Mouse (Mus musculus) myocyte (in vitro differentiated cells): ENCODE measurements around the gene Rpgrip1l. TPM values are rescaled to one million over a fixed set of nuclear protein-coding genes. Genes with fewer than 3 reads are reported as not detected.
A peak's percentile ranks its signal among the peaks of the same experiment; 100 is the strongest.

Source experiments
- H3K27me3 ChIP-seq: one replicate; pipeline ENCODE4 v1.6.1; 2011; ENCODE audit not compliant: control insufficient read depth, insufficient read depth, insufficient read length
- H3K36me3 ChIP-seq: one replicate; pipeline ENCODE4 v1.6.1; 2011; ENCODE audit not compliant: control insufficient read depth, insufficient read depth
- H3K4me2 ChIP-seq: one replicate; pipeline ENCODE4 v1.6.1; 2011; ENCODE audit warnings: low read depth, control low read depth
- H3K4me3 ChIP-seq: one replicate; pipeline ENCODE4 v1.5.1; 2011; ENCODE audit warnings: mild to moderate bottlenecking, control low read depth, moderate library complexity
- H3K79me2 ChIP-seq: one replicate; pipeline ENCODE4 v1.6.1; 2011; ENCODE audit not compliant: control insufficient read depth, insufficient read depth
- H3ac ChIP-seq: one replicate; pipeline ENCODE4 v1.6.1; 2011; ENCODE audit not compliant: control insufficient read depth, insufficient read length
- CEBPB ChIP-seq: IDR thresholded peaks from 2 replicates; pipeline ENCODE4 v1.6.1; 2011; ENCODE audit warnings: mild to moderate bottlenecking, moderate library complexity; ENCODE audit not compliant: poor library complexity, insufficient read depth, severe bottlenecking
- E2F4 ChIP-seq: IDR thresholded peaks from one replicate; pipeline ENCODE4 v1.6.1; 2011; ENCODE audit warnings: mild to moderate bottlenecking, control low read depth, moderate library complexity; ENCODE audit not compliant: insufficient read depth
- MAX ChIP-seq: IDR thresholded peaks from one replicate; pipeline ENCODE4 v1.6.1; 2011; ENCODE audit warnings: low read depth, mild to moderate bottlenecking, control low read depth
- MYOD1 ChIP-seq, 3 experiments: IDR thresholded peaks; one replicate each; pipeline ENCODE4 v1.6.1; 2011; ENCODE audit warnings: control low read depth in 2 of 3, low read depth in 2 of 3, mild to moderate bottlenecking in 2 of 3, moderate library complexity in 1 of 3; ENCODE audit not compliant: insufficient read length in 2 of 3, control insufficient read depth in 1 of 3
- MYOG ChIP-seq, 3 experiments: IDR thresholded peaks; one replicate each; pipeline ENCODE4 v1.6.1; 2011; ENCODE audit warnings: control low read depth in 2 of 3, low read depth in 2 of 3, mild to moderate bottlenecking in 2 of 3; ENCODE audit not compliant: insufficient read length in 2 of 3, control insufficient read depth in 1 of 3, insufficient read depth in 1 of 3
- POLR2A ChIP-seq: IDR thresholded peaks from one replicate; pipeline ENCODE4 v1.6.1; 2011; ENCODE audit warnings: low read depth, mild to moderate bottlenecking, control low read depth, moderate library complexity; ENCODE audit not compliant: insufficient read length
- POLR2AphosphoS2 ChIP-seq: IDR thresholded peaks from one replicate; pipeline ENCODE4 v1.6.1; 2011; ENCODE audit warnings: low read depth, control low read depth; ENCODE audit not compliant: insufficient read length
- REST ChIP-seq: IDR thresholded peaks from one replicate; pipeline ENCODE4 v1.6.1; 2011; ENCODE audit warnings: mild to moderate bottlenecking, control low read depth, moderate library complexity; ENCODE audit not compliant: insufficient read depth, insufficient read length
- SRF ChIP-seq: IDR thresholded peaks from one replicate; pipeline ENCODE4 v1.6.1; 2011; ENCODE audit warnings: low read depth; ENCODE audit not compliant: control insufficient read depth, insufficient read length
- TCF12 ChIP-seq: IDR thresholded peaks from one replicate; pipeline ENCODE4 v1.6.1; 2011; ENCODE audit warnings: mild to moderate bottlenecking, control low read depth; ENCODE audit not compliant: poor library complexity, insufficient read depth, severe bottlenecking
- TCF3 ChIP-seq: IDR thresholded peaks from one replicate; pipeline ENCODE4 v1.6.1; 2011; ENCODE audit warnings: low read depth, control low read depth; ENCODE audit not compliant: insufficient read length
- USF1 ChIP-seq: IDR thresholded peaks from one replicate; pipeline ENCODE4 v1.6.1; 2011; ENCODE audit warnings: low read depth, mild to moderate bottlenecking, control low read depth, moderate library complexity
- polyA plus RNA-seq: library from polyadenylated mRNA; unstranded; fragments of >200 nt; fragmentation: generic; extraction: Trizol; gene quantifications from one replicate; pipeline ENCODE4 v1.2.1, GENCODE M21; 2012; ENCODE audit warnings: missing spikeins

The Rpgrip1l gene
- polyA plus RNA-seq, 1 experiment = 2.1 TPM

- no peak overlapping the region for H3ac ChIP-seq
- no peaks in the 10 kb centered on the region for H3K79me2 ChIP-seq
- TF ChIP-seq TCF12 (no peak), USF1 (peak; percentile 5)
- H3K36me3 ChIP-seq = no peaks in the 10 kb centered on the region
- no peak overlapping the region for H3K4me3 ChIP-seq
- no peak overlapping the region for H3K4me2 ChIP-seq
- no peaks in the 10 kb centered on the region for H3K27me3 ChIP-seq
Measured at GRCm38 (mm10) chr8:91264564-91264963, 48.5 kb downstream of the Rpgrip1l start.

DNA sequence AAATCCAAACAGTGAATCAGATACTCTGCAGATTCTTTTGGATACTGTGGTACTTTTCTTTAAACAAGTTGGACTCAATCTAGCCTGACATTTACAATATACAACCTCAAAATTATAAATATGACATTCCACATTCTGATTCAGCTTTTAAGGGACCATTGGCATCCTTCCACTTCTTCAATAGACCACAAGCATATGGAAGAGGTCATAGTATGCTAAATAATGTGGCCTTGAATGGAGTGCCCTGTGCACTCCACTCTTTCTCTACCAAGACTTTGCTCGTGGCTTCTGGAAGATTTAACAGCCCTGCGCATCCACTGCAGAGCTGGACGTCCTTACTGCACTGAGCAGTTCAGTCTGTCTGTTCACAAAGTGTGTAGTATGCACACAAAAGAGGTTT, 49.1 kb downstream of the Rpgrip1l start:
- no peak overlapping the region for H3K4me3 ChIP-seq
- no peaks in the 10 kb centered on the region for H3K27me3 ChIP-seq
- no peak for TF ChIP-seq MYOD1 (IDR thresholded peaks at IDR 0.05; ENCODE audit: control insufficient read depth in 1 of 3, insufficient read length in 2 of 3, low read depth in 2 of 3)
- no peak for TF ChIP-seq TCF3
- no peak for TF ChIP-seq REST
- TF ChIP-seq MAX = no peak
- no peak for TF ChIP-seq USF1
- TF ChIP-seq POLR2AphosphoS2 = no peak
- TF ChIP-seq SRF = no peak
- TF ChIP-seq E2F4 = no peak
- TF ChIP-seq POLR2A = no peak
- TF ChIP-seq MYOG (IDR thresholded peaks at IDR 0.05; ENCODE audit: control insufficient read depth in 1 of 3, insufficient read depth in 1 of 3, insufficient read length in 2 of 3, low read depth in 2 of 3) = no peak
- TF ChIP-seq CEBPB = no peak
- no peak for TF ChIP-seq TCF12
- H3ac ChIP-seq = no peak overlapping the region
- no peak overlapping the region for H3K4me2 ChIP-seq
- no peaks in the 10 kb centered on the region for H3K36me3 ChIP-seq
- H3K79me2 ChIP-seq = no peaks in the 10 kb centered on the region

GRCm38 (mm10) chr8:91261598-91261997, 51.5 kb downstream of the Rpgrip1l start:
- Histone ChIP-seq H3K4me3 (no peak overlapping the region), H3K36me3 (no peaks in the 10 kb centered on the region), H3K4me2 (no peak overlapping the region), H3ac (no peak overlapping the region), H3K79me2 (no peaks in the 10 kb centered on the region), H3K27me3 (no peaks in the 10 kb centered on the region)
- TF ChIP-seq MYOD1 (IDR thresholded peaks at IDR 0.05; ENCODE audit: control insufficient read depth in 1 of 3, insufficient read length in 2 of 3, low read depth in 2 of 3) (no peak), SRF (no peak), CEBPB (no peak), POLR2AphosphoS2 (no peak), TCF3 (no peak), MYOG (IDR thresholded peaks at IDR 0.05; ENCODE audit: control insufficient read depth in 1 of 3, insufficient read depth in 1 of 3, insufficient read length in 2 of 3, low read depth in 2 of 3) (no peak), USF1 (no peak), E2F4 (no peak), TCF12 (no peak), POLR2A (no peak), MAX (no peak), REST (no peak)

- Histone ChIP-seq H3K36me3 (no peaks in the 10 kb centered on the region), H3ac (no peak overlapping the region), H3K27me3 (no peaks in the 10 kb centered on the region), H3K79me2 (no peaks in the 10 kb centered on the region), H3K4me3 (no peak overlapping the region), H3K4me2 (no peak overlapping the region)
- TF ChIP-seq POLR2AphosphoS2 (no peak), E2F4 (no peak), MYOD1 (IDR thresholded peaks at IDR 0.05; ENCODE audit: control insufficient read depth in 1 of 3, insufficient read length in 2 of 3, low read depth in 2 of 3) (no peak), TCF3 (no peak), SRF (no peak), REST (no peak)
Measured at GRCm38 (mm10) chr8:91250966-91251365, 62.1 kb downstream of the Rpgrip1l start.

DNA sequence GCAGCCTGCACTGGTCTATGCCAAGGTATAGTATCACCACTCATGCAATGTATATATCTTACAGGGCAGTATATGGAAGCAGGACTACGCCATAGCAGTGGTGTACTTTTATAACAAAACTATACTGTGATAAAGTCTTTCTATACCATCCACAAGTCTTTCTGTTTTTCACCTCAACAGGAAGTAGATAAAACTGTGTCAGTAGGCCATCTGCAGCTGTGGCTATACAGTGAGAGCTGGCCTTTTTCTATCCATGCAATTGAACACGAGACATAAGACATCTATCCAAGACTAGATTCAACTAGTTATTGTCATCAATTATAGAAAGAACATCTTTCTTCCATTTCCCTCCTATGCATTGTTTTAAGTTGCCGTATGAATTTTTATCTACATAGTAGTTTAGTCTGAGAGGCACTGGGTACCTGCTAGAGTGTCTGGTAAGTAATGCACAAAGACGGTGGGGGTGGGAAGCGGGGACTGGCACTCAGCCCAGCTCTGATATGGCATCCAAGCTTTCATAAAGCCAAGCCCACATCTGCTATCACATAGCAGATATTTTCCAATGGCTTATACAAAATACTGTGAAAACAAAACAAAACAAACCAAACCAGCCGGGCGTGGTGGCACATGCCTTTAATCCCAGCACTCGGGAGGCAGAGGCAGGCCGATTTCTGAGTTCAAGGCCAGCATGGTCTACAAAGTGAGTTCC, 63.1 kb downstream of the Rpgrip1l start:
- no peaks in the 10 kb centered on the region for H3K27me3 ChIP-seq
- no peak overlapping the region for H3ac ChIP-seq
- H3K4me3 ChIP-seq = no peak overlapping the region
- no peak overlapping the region for H3K4me2 ChIP-seq
- TF ChIP-seq REST (no peak), USF1 (no peak), MYOG (IDR thresholded peaks at IDR 0.05; ENCODE audit: control insufficient read depth in 1 of 3, insufficient read depth in 1 of 3, insufficient read length in 2 of 3, low read depth in 2 of 3) (no peak), TCF12 (no peak), CEBPB (no peak), POLR2AphosphoS2 (no peak), TCF3 (no peak), SRF (no peak), E2F4 (no peak), MYOD1 (IDR thresholded peaks at IDR 0.05; ENCODE audit: control insufficient read depth in 1 of 3, insufficient read length in 2 of 3, low read depth in 2 of 3) (no peak), MAX (no peak), POLR2A (no peak)
- H3K79me2 ChIP-seq = no peaks in the 10 kb centered on the region
- H3K36me3 ChIP-seq = no peaks in the 10 kb centered on the region
